Mouse (Mus musculus) lung, embryonic 16.5 days (tissue): ENCODE results near the gene Mbnl2. TPM values are rescaled to one million over a fixed set of nuclear protein-coding genes. Genes with fewer than 3 reads are reported as not detected.
A peak's percentile ranks its signal among the peaks of the same experiment; 100 is the strongest.

Experiments
- ATAC-seq: fragments of 200-750 bp; cut with Nextera tagmentation; 2 replicates; pipeline ENCODE4 v1.8.0; 2017; ENCODE audit warnings: low read depth, mild to moderate bottlenecking, moderate library complexity
- H3K27ac ChIP-seq: fragments of 300-500 bp; sonication (generic); 2 replicates; pipeline ENCODE4 v1.5.1; 2014; ENCODE audit warnings: mild to moderate bottlenecking, control low read depth, low read length
- H3K27me3 ChIP-seq: fragments of 300-500 bp; sonication (generic); 2 replicates; pipeline ENCODE4 v1.6.1; 2014; ENCODE audit warnings: low read depth, low read length, mixed read lengths; ENCODE audit not compliant: control insufficient read depth, insufficient read depth
- H3K36me3 ChIP-seq: fragments of 300-500 bp; sonication (generic); 2 replicates; pipeline ENCODE4 v1.6.1; 2014; ENCODE audit warnings: low read length; ENCODE audit not compliant: control insufficient read depth, insufficient read depth
- H3K4me1 ChIP-seq: fragments of 300-500 bp; sonication (generic); replicated peaks from 2 replicates; pipeline ENCODE4 v1.6.1; 2014; ENCODE audit warnings: low read length, mixed read lengths; ENCODE audit not compliant: control insufficient read depth, insufficient read depth
- H3K4me2 ChIP-seq: fragments of 300-500 bp; sonication (generic); 2 replicates; pipeline ENCODE4 v1.6.1; 2014; ENCODE audit warnings: low read depth, low read length, control low read depth
- H3K4me3 ChIP-seq: fragments of 300-500 bp; sonication (generic); 2 replicates; pipeline ENCODE4 v1.5.1; 2014; ENCODE audit warnings: mild to moderate bottlenecking, low read length, control low read depth
- H3K9ac ChIP-seq: fragments of 300-500 bp; sonication (generic); 2 replicates; pipeline ENCODE4 v1.6.1; 2014; ENCODE audit warnings: low read length, control low read depth
- H3K9me3 ChIP-seq: fragments of 300-500 bp; sonication (generic); 2 replicates; pipeline ENCODE4 v1.6.1; 2016; ENCODE audit warnings: low read length; ENCODE audit not compliant: control insufficient read depth
- WGBS: fragments of 180-500 bp; shearing (Covaris S2); extraction: QIAGEN DNeasy Blood & Tissue Kit; methylation state at CpG from one replicate; pipeline ENCODE4 v1.1.7; 2014; 5-methylcytosine and 5-hydroxymethylcytosine counted together
- polyA plus RNA-seq: library from polyadenylated mRNA; unstranded; fragments of >200 nt; fragmentation: Nextera tagmentation; extraction: Ambion mirVana; gene quantifications from 2 replicates; pipeline ENCODE4 v1.2.1, GENCODE M21; 2015

The Mbnl2 gene
- polyA plus RNA-seq, 1 experiment from 2014 or later, result 164 TPM

- Histone ChIP-seq H3K4me2 (no peak overlapping the region), H3K36me3 (peaks cover 8% of the 10 kb centered on the region), H3K9ac (no peak overlapping the region), H3K27me3 (no peaks in the 10 kb centered on the region), H3K27ac (peak overlapping the region; percentile 76; the same call in 1 of the 2 replicates), H3K4me3 (no peak overlapping the region), H3K4me1 (peaks cover 60% of the 10 kb centered on the region), H3K9me3 (no peaks in the 10 kb centered on the region)
- ATAC-seq, result no peak
- 68% methylated on average over 4 of the region's 4 CpGs for WGBS
Measured at GRCm38 (mm10) chr14:120377192-120377591, 101.7 kb downstream of the Mbnl2 start.

- Histone ChIP-seq H3K9ac (no peak overlapping the region), H3K36me3 (peaks cover 8% of the 10 kb centered on the region), H3K4me1 (peaks cover 55% of the 10 kb centered on the region), H3K27ac (peak overlapping the region; percentile 76), H3K27me3 (no peaks in the 10 kb centered on the region), H3K4me3 (no peak overlapping the region), H3K9me3 (no peaks in the 10 kb centered on the region), H3K4me2 (no peak overlapping the region)
- no peak for ATAC-seq
- WGBS, result 47% methylated on average over 8 of the region's 8 CpGs
Measured at GRCm38 (mm10) chr14:120378002-120378401, 102.5 kb downstream of the Mbnl2 start.

GRCm38 (mm10) chr14:120379716-120380115 is 104.2 kb downstream of the Mbnl2 start:
- 28% methylated on average over 4 of the region's 4 CpGs for WGBS
- Histone ChIP-seq H3K36me3 (peaks cover 8% of the 10 kb centered on the region), H3K4me3 (no peak overlapping the region), H3K9ac (no peak overlapping the region), H3K4me2 (no peak overlapping the region), H3K4me1 (peaks cover 48% of the 10 kb centered on the region), H3K27ac (peak overlapping the region; percentile 79), H3K27me3 (no peaks in the 10 kb centered on the region), H3K9me3 (no peaks in the 10 kb centered on the region)
- ATAC-seq, result peak; percentile 94

- Histone ChIP-seq H3K4me3 (no peak overlapping the region), H3K27me3 (no peaks in the 10 kb centered on the region), H3K27ac (0 out of 2 replicates have a peak overlapping the region, but pooled peaks have one; percentile 1), H3K9ac (no peak overlapping the region), H3K4me2 (no peak overlapping the region), H3K4me1 (peaks cover 50% of the 10 kb centered on the region), H3K9me3 (no peaks in the 10 kb centered on the region), H3K36me3 (peaks cover 8% of the 10 kb centered on the region)
- no peak for ATAC-seq
- WGBS, result 79% methylated on average over 26 of the region's 26 CpGs
Measured at GRCm38 (mm10) chr14:120381378-120382134, 106.1 kb downstream of the Mbnl2 start.

GRCm38 (mm10) chr14:120382179-120382578 is 106.7 kb downstream of the Mbnl2 start:
- no peak overlapping the region for H3K4me3 ChIP-seq
- 26% methylated on average over 5 of the region's 5 CpGs for WGBS
- H3K4me1 ChIP-seq, result peaks cover 52% of the 10 kb centered on the region
- peaks cover 8% of the 10 kb centered on the region for H3K36me3 ChIP-seq
- no peak overlapping the region for H3K9ac ChIP-seq
- H3K4me2 ChIP-seq, result no peak overlapping the region
- H3K27ac ChIP-seq, result peak overlapping the region; percentile 30; the same call in 1 of the 2 replicates
- H3K27me3 ChIP-seq, result no peaks in the 10 kb centered on the region
- H3K9me3 ChIP-seq, result no peaks in the 10 kb centered on the region
- ATAC-seq, result no peak

- Histone ChIP-seq H3K4me2 (no peak overlapping the region), H3K4me1 (peaks cover 49% of the 10 kb centered on the region), H3K9me3 (no peaks in the 10 kb centered on the region), H3K36me3 (peaks cover 8% of the 10 kb centered on the region), H3K27ac (peak overlapping the region; percentile 43; the same call in 1 of the 2 replicates), H3K4me3 (no peak overlapping the region), H3K27me3 (no peaks in the 10 kb centered on the region), H3K9ac (no peak overlapping the region)
- no peak for ATAC-seq
- 68% methylated on average over 11 of the region's 11 CpGs for WGBS
Measured at GRCm38 (mm10) chr14:120383186-120383851, 107.8 kb downstream of the Mbnl2 start.

- Histone ChIP-seq H3K27ac (no peak overlapping the region), H3K4me1 (peaks cover 44% of the 10 kb centered on the region), H3K9ac (no peak overlapping the region)
Measured at GRCm38 (mm10) chr14:120384615-120385014, 109.1 kb downstream of the Mbnl2 start.

GRCm38 (mm10) chr14:120387293-120387692 is 111.8 kb downstream of the Mbnl2 start:
- Histone ChIP-seq H3K27me3 (no peaks in the 10 kb centered on the region), H3K27ac (peak overlapping the region; percentile 58), H3K9ac (no peak overlapping the region), H3K9me3 (no peaks in the 10 kb centered on the region), H3K4me1 (peaks cover 30% of the 10 kb centered on the region), H3K4me3 (no peak overlapping the region), H3K4me2 (no peak overlapping the region), H3K36me3 (peaks cover 15% of the 10 kb centered on the region)
- peak; percentile 16; the same call in 1 of the 2 replicates for ATAC-seq
- 32% methylated on average over 4 of the region's 4 CpGs for whole genome bisulfite sequencing

More at GRCm38 (mm10) chr14:120384615-120385014, 109.1 kb downstream of the Mbnl2 start:
- no peaks in the 10 kb centered on the region for H3K9me3 ChIP-seq
- H3K4me3 ChIP-seq, result no peak overlapping the region
- ATAC-seq, result no peak
- peaks cover 11% of the 10 kb centered on the region for H3K36me3 ChIP-seq
- H3K4me2 ChIP-seq, result no peak overlapping the region
- 90% methylated on average over 5 of the region's 5 CpGs for WGBS
- H3K27me3 ChIP-seq, result no peaks in the 10 kb centered on the region
